Mouse (Mus musculus) hindbrain, embryonic 15.5 days (tissue): ENCODE data around the gene Atxn2. TPM values are rescaled to one million over a fixed set of nuclear protein-coding genes. Genes with fewer than 3 reads are reported as not detected.

Experiments
- ATAC-seq: fragments of 200-750 bp; cut with Nextera tagmentation; 2 replicates; pipeline ENCODE4 v1.8.0; 2017; ENCODE audit warnings: low read depth, moderate number of reproducible peaks, moderate TSS enrichment; ENCODE audit not compliant: low FRiP score
- H3K27ac ChIP-seq: fragments of 300-500 bp; sonication (generic); replicated peaks from 2 replicates; pipeline ENCODE4 v1.5.1; 2015; ENCODE audit warnings: mild to moderate bottlenecking, inconsistent platforms
- H3K27me3 ChIP-seq: fragments of 300-500 bp; sonication (generic); 2 replicates; pipeline ENCODE4 v1.6.1; 2015; ENCODE audit warnings: control low read depth, inconsistent platforms
- H3K36me3 ChIP-seq: fragments of 300-500 bp; sonication (generic); 2 replicates; pipeline ENCODE4 v1.6.1; 2015; ENCODE audit warnings: control low read depth, inconsistent platforms
- H3K4me1 ChIP-seq: fragments of 300-500 bp; sonication (generic); replicated peaks from 2 replicates; pipeline ENCODE4 v1.6.1; 2015; ENCODE audit warnings: control low read depth, inconsistent platforms
- H3K4me2 ChIP-seq: fragments of 300-500 bp; sonication (generic); 2 replicates; pipeline ENCODE4 v1.6.1; 2015; ENCODE audit warnings: moderate library complexity, mild to moderate bottlenecking, inconsistent platforms
- H3K4me3 ChIP-seq: fragments of 300-500 bp; sonication (generic); 2 replicates; pipeline ENCODE4 v1.5.1; 2015; ENCODE audit warnings: mild to moderate bottlenecking, inconsistent platforms
- H3K9ac ChIP-seq: fragments of 300-500 bp; sonication (generic); 2 replicates; pipeline ENCODE4 v1.6.1; 2015; ENCODE audit warnings: inconsistent platforms
- H3K9me3 ChIP-seq: fragments of 300-500 bp; sonication (generic); 2 replicates; pipeline ENCODE4 v1.6.1; 2016; ENCODE audit warnings: control low read depth, inconsistent platforms
- WGBS: fragments of 180-500 bp; shearing (Covaris S2); methylation state at CpG from one replicate; pipeline ENCODE4 v1.1.7; 2015; 5-methylcytosine and 5-hydroxymethylcytosine counted together
- microRNA-seq: library from miRNA; unstranded; fragments of <30 nt; microRNA quantifications from one replicate; pipeline ENCODE4, GENCODE M21; 2016
- polyA plus RNA-seq: library from polyadenylated mRNA; unstranded; fragments of >200 nt; fragmentation: Nextera tagmentation; extraction: Ambion mirVana; gene quantifications from 2 replicates; pipeline ENCODE4 v1.2.1, GENCODE M21; 2015

The Atxn2 gene
- polyA plus RNA-seq, 1 experiment from 2014 or later = 111 TPM

DNA sequence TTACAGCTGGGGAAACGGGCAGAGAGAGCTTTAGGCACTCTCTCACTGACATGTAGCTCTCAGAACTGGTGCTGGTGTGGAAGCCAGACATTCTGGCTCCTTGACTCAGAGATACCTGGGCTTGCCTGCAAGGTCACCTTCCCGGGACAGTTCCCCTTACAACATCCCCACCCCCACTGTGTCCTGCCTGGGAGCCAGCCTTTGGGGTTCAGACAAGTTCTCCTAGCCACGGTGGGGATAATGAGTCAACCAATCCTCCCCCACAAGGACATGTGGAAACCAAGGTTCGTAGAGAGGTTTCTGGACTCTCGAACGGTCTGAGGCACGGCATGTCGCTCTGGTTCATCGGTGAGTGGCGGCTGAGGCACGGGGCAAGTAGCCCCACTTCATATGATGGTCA is 145.6 kb downstream of the Atxn2 start:
- no peak overlapping the region for H3K4me2 ChIP-seq
- no peak overlapping the region for H3K27ac ChIP-seq
- no peaks in the 10 kb centered on the region for H3K9me3 ChIP-seq
- H3K4me1 ChIP-seq = 0 out of 2 replicates have a peak, but pooled peaks cover 7% of the 10 kb centered on the region
- no peak for ATAC-seq
- H3K4me3 ChIP-seq = no peak overlapping the region
- 88% methylated on average over 11 of the region's 11 CpGs for WGBS
- peaks cover 25% of the 10 kb centered on the region for H3K36me3 ChIP-seq
- no peaks in the 10 kb centered on the region for H3K27me3 ChIP-seq
- H3K9ac ChIP-seq = no peak overlapping the region

DNA sequence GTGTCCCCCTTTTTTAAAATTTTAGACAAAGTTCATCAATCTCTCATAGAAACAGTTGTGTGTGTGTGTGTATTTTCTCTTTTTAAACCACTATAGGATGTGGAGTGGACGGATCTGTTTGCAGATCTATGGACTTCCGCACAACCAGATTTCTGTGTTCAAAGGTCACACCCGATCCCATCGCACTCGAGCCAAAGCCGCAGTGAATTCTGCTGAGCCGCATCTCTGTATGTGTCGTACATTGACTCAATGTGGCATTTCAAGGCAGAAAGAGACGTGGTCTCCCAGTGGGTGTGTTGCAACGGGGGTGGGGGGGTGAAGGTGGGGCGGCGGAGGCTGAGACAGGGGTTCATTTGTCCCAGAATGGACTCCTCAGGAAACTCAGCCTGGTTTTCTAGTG is 147.3 kb downstream of the Atxn2 start:
- WGBS = 94% methylated on average over 12 of the region's 12 CpGs
- Histone ChIP-seq H3K9me3 (no peaks in the 10 kb centered on the region), H3K27me3 (no peaks in the 10 kb centered on the region), H3K4me1 (0 out of 2 replicates have a peak, but pooled peaks cover 5% of the 10 kb centered on the region), H3K27ac (no peak overlapping the region), H3K4me2 (no peak overlapping the region), H3K9ac (no peak overlapping the region), H3K36me3 (peaks cover 15% of the 10 kb centered on the region), H3K4me3 (no peak overlapping the region)
- ATAC-seq = no peak

DNA sequence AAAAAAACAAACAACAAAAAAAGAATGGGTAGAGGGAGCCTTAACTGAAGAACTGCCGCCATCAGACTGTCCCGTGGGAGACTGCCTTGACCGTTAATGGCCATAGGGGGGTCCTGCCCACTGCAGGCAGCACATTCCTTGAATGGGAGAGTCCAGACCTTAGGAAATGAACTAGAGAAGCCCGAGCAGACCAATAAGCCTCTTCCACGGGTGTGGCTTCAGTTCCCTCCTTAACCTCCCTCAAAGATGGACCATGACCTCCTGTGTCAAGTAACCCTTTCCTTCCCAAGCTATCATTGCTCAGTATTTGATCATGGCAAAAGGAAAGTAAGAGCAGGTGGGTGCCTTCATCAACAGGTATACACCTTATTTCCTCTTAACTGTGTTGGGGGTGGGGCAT is 150.8 kb downstream of the Atxn2 start:
- Histone ChIP-seq H3K4me1 (no peaks in the 10 kb centered on the region), H3K36me3 (peaks cover 14% of the 10 kb centered on the region), H3K4me2 (no peak overlapping the region), H3K4me3 (no peak overlapping the region), H3K9ac (no peak overlapping the region), H3K9me3 (no peaks in the 10 kb centered on the region), H3K27ac (no peak overlapping the region), H3K27me3 (no peaks in the 10 kb centered on the region)
- 58% methylated on average over 5 of the region's 5 CpGs for WGBS
- ATAC-seq = no peak

DNA sequence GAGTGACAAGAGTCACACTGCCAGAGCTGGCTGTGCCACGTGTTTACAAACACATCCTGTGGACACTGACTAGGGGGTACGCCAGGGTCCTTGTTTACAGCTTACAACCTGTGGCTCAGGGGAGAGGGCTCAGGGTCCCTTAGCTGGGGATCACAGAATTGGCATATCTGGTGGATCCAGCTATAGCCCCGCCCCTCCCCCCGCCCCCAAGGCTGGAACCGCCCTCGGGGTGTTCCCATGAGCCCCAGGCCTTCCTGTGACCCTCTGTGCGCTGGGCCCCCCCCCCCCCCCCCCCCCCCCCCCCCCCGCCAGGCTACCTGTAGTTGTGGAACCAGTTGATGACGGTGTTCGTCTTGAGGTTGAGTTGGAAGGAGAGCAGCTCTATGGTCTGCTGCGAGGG is 153.2 kb downstream of the Atxn2 start:
- no peak overlapping the region for H3K4me2 ChIP-seq
- H3K9ac ChIP-seq = no peak overlapping the region
- H3K4me3 ChIP-seq = no peak overlapping the region
- 18% methylated on average over 6 of the region's 11 CpGs for WGBS
- no peaks in the 10 kb centered on the region for H3K4me1 ChIP-seq
- H3K9me3 ChIP-seq = no peaks in the 10 kb centered on the region
- H3K27me3 ChIP-seq = no peaks in the 10 kb centered on the region
- H3K27ac ChIP-seq = no peak overlapping the region
- peaks cover 19% of the 10 kb centered on the region for H3K36me3 ChIP-seq
- ATAC-seq = no peak

Small RNAs within 50 kb of the gene (microRNA-seq; reads per million reads assigned to microRNA genes)
- not detected for gene Mir7031

Other genes starting within 250 kb of the Atxn2 start
- gene Adam1b, start 207.9 kb upstream of the Atxn2 start, polyA plus RNA-seq = 0.10 and 0.14 TPM in 2 replicates
- gene Adam1a, start 165.9 kb upstream of the Atxn2 start, polyA plus RNA-seq = 3.8 and 3.9 TPM in 2 replicates
- not detected in 2 replicates for gene Gm42878, start 165.9 kb upstream of the Atxn2 start, polyA plus RNA-seq
- 62.5 and 68.3 TPM in 2 replicates for gene Mapkapk5, start 165.4 kb upstream of the Atxn2 start, polyA plus RNA-seq
- 127 and 137 TPM in 2 replicates for gene Aldh2, start 117.5 kb upstream of the Atxn2 start, polyA plus RNA-seq
- 1.3 and 1.6 TPM in 2 replicates for gene Acad12, start 92.4 kb upstream of the Atxn2 start, polyA plus RNA-seq
- gene Acad10, start 50.8 kb upstream of the Atxn2 start, polyA plus RNA-seq = 1.5 and 1.6 TPM in 2 replicates
- gene Brap, start 50.8 kb upstream of the Atxn2 start, polyA plus RNA-seq = 43.1 and 44.6 TPM in 2 replicates
- 8.0 TPM in 2 replicates for gene Sh2b3, start 126.3 kb downstream of the Atxn2 start, polyA plus RNA-seq
- gene Pheta1, start 137.6 kb downstream of the Atxn2 start, polyA plus RNA-seq = 40.3 and 42.0 TPM in 2 replicates